Mouse (Mus musculus): ENCODE results near the gene Ptcra. TPM values are rescaled to one million over a fixed set of nuclear protein-coding genes. Genes with fewer than 3 reads are reported as not detected.

Ptcra gene
- polyA plus RNA-seq, 1 experiment from 2014 or later = 1.6 TPM

DNA sequence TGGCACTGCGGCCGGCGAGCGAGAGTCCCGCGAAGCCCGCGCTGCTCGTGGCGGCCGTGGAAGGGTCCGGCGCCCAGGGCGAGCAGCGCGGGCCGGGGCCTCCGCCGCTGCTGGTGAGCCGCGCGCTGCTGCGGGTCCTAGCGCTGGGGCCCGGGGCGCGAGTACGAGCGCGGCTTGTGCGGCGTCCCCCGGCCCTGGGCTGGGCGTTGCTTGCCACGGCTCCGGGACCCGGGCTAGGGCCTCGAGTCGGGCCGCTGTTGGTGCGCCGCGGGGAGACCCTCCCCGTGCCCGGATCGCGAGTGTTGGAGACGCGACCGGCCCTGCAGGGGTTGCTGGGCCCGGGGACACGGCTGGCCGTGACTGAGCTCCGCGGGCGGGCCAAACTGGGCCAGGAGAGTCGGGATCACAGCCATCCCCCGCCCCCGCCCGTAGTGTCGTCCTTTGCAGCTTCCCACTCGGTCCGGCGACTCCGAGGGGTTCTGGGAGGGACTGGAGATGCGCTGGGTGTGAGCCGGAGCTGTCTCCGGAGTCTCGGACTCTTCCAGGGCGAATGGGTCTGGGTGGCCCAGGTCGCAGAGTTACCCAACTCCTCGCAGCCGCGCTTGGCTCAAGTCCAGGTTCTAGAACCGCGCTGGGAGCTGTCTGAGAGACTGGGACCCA lies 51.8 kb downstream of the Ptcra start:
- no peaks in the 10 kb centered on the region for H3K9me3 ChIP-seq
- peak overlapping the region; percentile 100 for H3K4me3 ChIP-seq
- H3K4me1 ChIP-seq = peaks cover 22% of the 10 kb centered on the region
- H3K36me3 ChIP-seq (replicated peaks) = peaks cover 38% of the 10 kb centered on the region
- WGBS = under 1% methylated on average over 76 of the region's 76 CpGs
- H3K27ac ChIP-seq (replicated peaks) = peak overlapping the region; percentile 88
- peak; percentile 17 for DNase-seq (ENCODE audit: low spot score)
- H3K27me3 ChIP-seq (replicated peaks; ENCODE audit: low read depth, poor library complexity, severe bottlenecking) = no peaks in the 10 kb centered on the region

GRCm38 (mm10) chr17:46710959-46711597 lies 52.4 kb downstream of the Ptcra start, which contains the start of gene Pex6:
Pex6 (plus strand) TSS chr17:46711463.
- Histone ChIP-seq H3K4me1 (peaks cover 26% of the 10 kb centered on the region), H3K9me3 (no peaks in the 10 kb centered on the region), H3K36me3 (replicated peaks) (peaks cover 31% of the 10 kb centered on the region), H3K27me3 (replicated peaks; ENCODE audit: low read depth, poor library complexity, severe bottlenecking) (no peaks in the 10 kb centered on the region), H3K4me3 (peak within 1 kb of the TSS; percentile 100), H3K27ac (replicated peaks) (peak within 1 kb of the TSS; percentile 88)
- WGBS = 8% methylated on average over 36 of the region's 36 CpGs
- peak; percentile 95 for DNase-seq (ENCODE audit: low spot score)

DNA sequence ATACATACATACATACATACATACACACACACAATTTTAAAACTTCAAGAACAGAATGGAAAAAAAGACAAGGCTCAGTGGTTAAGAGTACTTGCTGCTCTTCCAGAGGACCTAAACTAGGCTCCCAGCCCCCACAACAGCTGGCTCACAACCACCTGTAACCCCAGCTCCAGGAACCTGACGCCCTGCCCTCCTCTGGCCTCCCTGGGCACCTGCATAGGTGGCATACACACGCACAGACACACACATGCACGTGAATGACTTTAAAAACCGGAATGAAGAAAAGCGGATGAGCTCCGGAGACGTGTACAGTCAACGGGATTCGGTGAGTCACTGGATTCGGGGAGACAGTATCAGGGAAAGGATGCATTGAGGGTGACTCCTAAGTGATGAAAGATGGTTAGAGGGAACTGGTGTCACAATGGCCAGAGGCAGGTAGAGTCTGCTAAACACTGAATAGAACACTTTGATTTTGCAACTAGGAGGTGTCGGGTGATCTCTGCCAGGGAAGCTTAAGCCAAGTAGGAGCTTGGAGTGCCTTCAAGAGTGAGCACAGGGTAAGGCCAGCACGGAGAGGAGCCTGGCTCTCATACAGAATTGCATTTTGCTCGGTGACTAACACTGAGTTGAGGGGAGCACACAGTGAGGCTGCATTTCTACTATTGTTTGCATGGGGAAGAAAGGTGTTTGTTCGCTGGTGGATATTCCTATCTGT lies 57.0 kb downstream of the Ptcra start:
- Histone ChIP-seq H3K9me3 (no peaks in the 10 kb centered on the region), H3K27me3 (replicated peaks; ENCODE audit: low read depth, poor library complexity, severe bottlenecking) (no peaks in the 10 kb centered on the region), H3K27ac (replicated peaks) (no peak overlapping the region), H3K4me3 (peak overlapping the region; percentile 32), H3K4me1 (peaks cover 46% of the 10 kb centered on the region), H3K36me3 (replicated peaks) (peaks cover 8% of the 10 kb centered on the region)
- no peak for DNase-seq (ENCODE audit: low spot score)
- WGBS = 93% methylated on average over 14 of the region's 14 CpGs

Other genes starting within 250 kb of the Ptcra start
- 5.2 and 6.1 TPM in 2 replicates for gene Cul9, start 217.3 kb downstream of the Ptcra start, polyA plus RNA-seq (2016; fragmentation: Nextera tagmentation; extraction: Ambion mirVana)
- gene Srf, start 207.5 kb downstream of the Ptcra start, polyA plus RNA-seq (2016; fragmentation: Nextera tagmentation; extraction: Ambion mirVana) = 5.6 and 7.0 TPM in 2 replicates
- gene Ptk7, start 134.2 kb downstream of the Ptcra start, polyA plus RNA-seq (2016; fragmentation: Nextera tagmentation; extraction: Ambion mirVana) = 92.5 and 95.1 TPM in 2 replicates
- 29.0 and 32.0 TPM in 2 replicates for gene Klc4, start 117.7 kb downstream of the Ptcra start, polyA plus RNA-seq (2016; fragmentation: Nextera tagmentation; extraction: Ambion mirVana)
- 124 and 142 TPM in 2 replicates for gene Mrpl2, start 117.5 kb downstream of the Ptcra start, polyA plus RNA-seq (2016; fragmentation: Nextera tagmentation; extraction: Ambion mirVana)
- 44.3 and 46.9 TPM in 2 replicates for gene Cul7, start 113.4 kb downstream of the Ptcra start, polyA plus RNA-seq (2016; fragmentation: Nextera tagmentation; extraction: Ambion mirVana)
- 61.4 and 68.9 TPM in 2 replicates for gene Rrp36, start 89.4 kb downstream of the Ptcra start, polyA plus RNA-seq (2016; fragmentation: Nextera tagmentation; extraction: Ambion mirVana)
- 148 and 156 TPM in 2 replicates for gene Mea1, start 84.9 kb downstream of the Ptcra start, polyA plus RNA-seq (2016; fragmentation: Nextera tagmentation; extraction: Ambion mirVana)
- gene Klhdc3, start 82.8 kb downstream of the Ptcra start, polyA plus RNA-seq (2016; fragmentation: Nextera tagmentation; extraction: Ambion mirVana) = 148 and 151 TPM in 2 replicates
- gene Ppp2r5d, start 58.6 kb downstream of the Ptcra start, polyA plus RNA-seq (2016; fragmentation: Nextera tagmentation; extraction: Ambion mirVana) = 142 and 149 TPM in 2 replicates
- 22.3 and 22.9 TPM in 2 replicates for gene Pex6, start 52.2 kb downstream of the Ptcra start, polyA plus RNA-seq (2016; fragmentation: Nextera tagmentation; extraction: Ambion mirVana)
- 0.51 and 0.57 TPM in 2 replicates for gene Gnmt, start 34.5 kb downstream of the Ptcra start, polyA plus RNA-seq (2016; fragmentation: Nextera tagmentation; extraction: Ambion mirVana)
- 65.8 and 68.2 TPM in 2 replicates for gene Cnpy3, start 11.5 kb downstream of the Ptcra start, polyA plus RNA-seq (2016; fragmentation: Nextera tagmentation; extraction: Ambion mirVana)
- gene 2310039H08Rik, start 8.9 kb upstream of the Ptcra start, polyA plus RNA-seq (2016; fragmentation: Nextera tagmentation; extraction: Ambion mirVana) = 44.8 TPM in 2 replicates
- 222 and 236 TPM in 2 replicates for gene Rpl7l1, start 19.0 kb upstream of the Ptcra start, polyA plus RNA-seq (2016; fragmentation: Nextera tagmentation; extraction: Ambion mirVana)
- 3.0 and 4.4 TPM in 2 replicates for gene Bicral, start 94.8 kb upstream of the Ptcra start, polyA plus RNA-seq (2016; fragmentation: Nextera tagmentation; extraction: Ambion mirVana)
- 52.9 and 57.9 TPM in 2 replicates for gene Tbcc, start 127.0 kb upstream of the Ptcra start, polyA plus RNA-seq (2016; fragmentation: Nextera tagmentation; extraction: Ambion mirVana)
- not detected in 2 replicates for gene Prph2, start 146.7 kb upstream of the Ptcra start, polyA plus RNA-seq (2016; fragmentation: Nextera tagmentation; extraction: Ambion mirVana)
- gene Ubr2, start 246.8 kb upstream of the Ptcra start, polyA plus RNA-seq (2016; fragmentation: Nextera tagmentation; extraction: Ambion mirVana) = 16.2 and 18.2 TPM in 2 replicates

Measured in embryonic facial prominence, embryonic 10.5 days (tissue).